Mouse (Mus musculus): ENCODE data around the gene Zfp366.

The Zfp366 gene

DNA sequence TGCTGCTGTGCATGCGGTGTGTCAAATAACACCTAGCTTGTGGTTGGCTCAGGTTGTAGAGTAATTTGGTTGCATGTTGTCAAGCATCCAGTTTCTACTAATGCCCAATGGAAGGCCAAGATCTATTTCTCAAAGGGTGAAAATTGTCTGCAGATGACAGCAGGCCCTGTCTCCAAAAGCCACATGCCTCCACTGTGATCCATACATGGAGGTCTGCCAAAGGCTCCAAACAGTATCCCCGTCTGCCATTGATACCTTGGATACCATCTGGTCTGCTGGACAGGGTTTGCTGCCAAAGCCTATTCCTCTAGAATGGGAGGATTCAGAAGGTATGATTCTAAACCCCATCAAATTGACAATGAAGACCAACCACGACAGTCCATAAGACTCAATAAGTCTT is 74.1 kb downstream of the Zfp366 start:
- DNase-seq: no peak

DNA sequence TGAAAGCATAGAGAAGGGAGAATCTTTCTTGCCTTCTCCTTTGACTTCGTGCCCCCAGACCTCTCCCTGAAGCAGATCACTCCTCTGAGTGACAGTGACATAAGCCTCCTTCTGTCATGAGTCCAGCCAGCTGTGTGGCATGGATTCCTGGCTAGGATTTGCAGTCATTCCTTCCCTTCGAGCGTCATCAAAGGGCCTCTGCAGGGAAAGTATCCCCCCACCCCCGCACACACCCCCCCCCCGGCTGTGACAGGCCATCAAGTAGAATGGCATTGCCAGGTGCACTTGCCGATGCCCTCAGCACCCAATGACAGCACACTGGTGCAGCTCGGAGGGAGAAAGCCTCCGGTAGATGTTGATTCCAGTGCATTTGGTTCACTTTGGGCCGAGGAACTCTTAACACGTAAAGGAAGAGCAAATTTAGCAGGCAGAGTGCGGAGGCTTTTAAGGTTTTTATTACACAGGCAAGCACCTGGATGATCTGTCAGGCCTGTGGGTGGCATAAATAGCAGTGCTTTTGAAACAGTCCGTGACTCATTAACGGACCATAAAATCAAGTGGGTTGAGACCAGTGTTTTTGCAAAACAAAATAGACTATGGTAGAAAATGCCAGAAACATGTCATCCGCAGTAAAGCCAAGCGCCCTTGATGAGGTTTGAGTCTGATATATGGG is 75.0 kb downstream of the Zfp366 start:
- DNase-seq: no peak

DNA sequence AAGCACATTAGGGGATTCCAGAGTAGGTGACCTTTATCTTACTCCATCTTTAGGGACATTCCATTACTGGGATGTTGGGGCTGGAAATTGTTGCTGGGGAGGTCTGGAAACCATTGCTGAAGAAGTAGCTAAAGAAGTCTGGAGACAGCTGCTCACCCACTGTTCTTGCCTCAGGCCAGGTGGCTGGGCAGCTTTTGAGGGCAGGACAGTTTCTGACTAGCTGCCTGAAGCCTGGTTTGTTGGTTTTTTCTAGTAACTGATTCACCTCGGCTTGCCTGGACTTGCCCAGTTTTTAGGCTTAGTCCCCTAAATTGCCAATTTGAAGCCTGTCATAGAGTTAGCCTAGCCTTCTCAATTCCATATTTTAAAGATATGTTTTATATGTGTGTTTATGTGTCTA is 77.8 kb downstream of the Zfp366 start:
- DNase-seq: no peak

DNA sequence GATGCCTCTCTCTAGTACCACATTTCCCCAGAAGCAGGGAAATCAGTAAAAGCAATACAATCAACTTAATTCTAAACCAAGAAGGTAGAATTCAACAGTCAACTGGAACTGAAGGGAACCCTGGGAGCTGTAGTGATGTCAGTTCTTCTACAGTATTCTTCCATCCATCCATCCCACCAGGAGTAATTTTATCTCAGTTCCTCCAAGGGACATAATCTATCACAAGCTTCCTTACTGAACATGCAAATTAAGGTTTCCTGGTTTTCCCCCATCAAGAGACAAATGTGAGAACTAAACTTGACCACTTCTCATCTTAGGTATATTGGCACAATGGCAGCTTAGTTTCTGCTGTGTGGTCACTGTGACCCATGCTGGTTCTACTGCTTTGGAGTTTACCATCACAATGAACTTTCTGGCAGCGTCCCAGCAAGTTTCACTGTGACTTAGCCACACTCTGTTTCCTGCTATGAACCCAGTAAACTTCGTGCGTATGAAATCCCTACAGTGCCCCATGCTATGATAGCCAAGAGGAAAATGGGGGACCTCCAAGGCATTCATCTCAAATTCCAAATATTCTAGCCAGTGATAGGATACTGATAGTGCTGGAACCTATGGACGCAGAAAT is 78.6 kb downstream of the Zfp366 start:
- no peak for DNase-seq

- no peak for DNase-seq
Observed at GRCm38 (mm10) chr13:99264483-99264882, 79.9 kb downstream of the Zfp366 start.

DNA sequence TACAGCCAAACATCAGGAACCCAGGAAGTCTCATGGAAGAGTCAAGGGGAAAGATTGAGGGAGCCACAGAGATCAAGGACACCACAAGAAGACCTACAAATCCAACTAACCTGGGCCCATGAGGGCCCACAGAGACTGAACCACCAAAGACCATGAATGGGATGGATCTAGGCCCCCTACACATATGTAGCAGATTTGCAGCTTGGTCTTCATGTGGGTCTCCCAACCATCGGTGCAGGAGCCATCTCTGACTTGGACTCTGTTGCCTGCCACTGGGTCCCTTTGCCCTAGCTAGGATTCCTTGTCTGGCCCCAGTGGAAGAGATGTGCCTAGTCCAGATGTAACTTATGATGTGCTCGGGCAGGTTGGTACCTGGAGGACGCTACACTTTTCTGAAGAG is 87.4 kb downstream of the Zfp366 start:
- no peak for DNase-seq

- DNase-seq: no peak
Observed at GRCm38 (mm10) chr13:99277521-99277920, 92.9 kb downstream of the Zfp366 start.

DNA sequence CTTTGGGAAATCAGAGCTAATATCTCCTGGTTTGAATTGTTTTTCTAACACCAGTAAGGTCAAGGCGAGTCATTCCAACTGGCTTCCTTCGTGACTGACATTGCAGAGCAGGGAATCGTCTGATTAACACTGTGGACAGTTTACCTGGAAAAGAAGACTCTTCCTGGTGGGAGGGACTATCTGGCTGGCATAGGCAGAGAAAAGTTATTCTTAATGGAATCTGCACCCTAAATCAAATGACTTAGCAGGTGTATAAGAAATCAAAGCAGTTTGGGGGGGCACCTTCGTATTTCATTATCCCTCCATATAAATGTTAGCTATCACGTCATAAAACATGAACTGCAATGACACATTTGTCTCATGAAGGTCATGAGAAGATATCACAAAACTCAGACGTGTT is 93.9 kb downstream of the Zfp366 start:
- DNase-seq: no peak

GRCm38 (mm10) chr13:99279351-99279750 is 94.7 kb downstream of the Zfp366 start:
- DNase-seq: no peak

GRCm38 (mm10) chr13:99282961-99283360 is 98.3 kb downstream of the Zfp366 start:
- no peak for DNase-seq

GRCm38 (mm10) chr13:99283916-99284315 is 99.3 kb downstream of the Zfp366 start:
- DNase-seq: no peak

- no peak for DNase-seq
Observed at GRCm38 (mm10) chr13:99284400-99285160, 100.0 kb downstream of the Zfp366 start.

DNA sequence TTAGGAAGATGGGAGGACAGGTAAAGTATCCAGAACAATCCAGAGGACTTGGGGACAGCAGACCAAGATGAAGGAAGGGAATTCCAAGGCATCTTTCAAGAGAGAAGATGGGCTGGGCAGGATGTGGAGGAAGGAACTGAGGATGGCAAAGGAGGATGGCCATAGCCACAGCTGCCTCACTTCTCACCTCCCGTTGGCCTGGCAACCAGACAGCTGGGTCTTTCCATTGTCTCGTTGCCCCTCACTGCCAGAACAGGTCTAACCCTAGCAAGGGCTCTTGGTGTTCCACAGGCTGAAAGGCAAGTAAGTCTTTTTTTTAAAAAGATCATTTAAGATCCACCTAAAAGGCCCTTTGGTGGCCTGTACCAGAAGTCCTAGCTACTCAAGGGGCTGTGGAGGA is 100.6 kb downstream of the Zfp366 start:
- DNase-seq: no peak

- DNase-seq: no peak
Observed at GRCm38 (mm10) chr13:99287207-99287606, 102.6 kb downstream of the Zfp366 start.

DNA sequence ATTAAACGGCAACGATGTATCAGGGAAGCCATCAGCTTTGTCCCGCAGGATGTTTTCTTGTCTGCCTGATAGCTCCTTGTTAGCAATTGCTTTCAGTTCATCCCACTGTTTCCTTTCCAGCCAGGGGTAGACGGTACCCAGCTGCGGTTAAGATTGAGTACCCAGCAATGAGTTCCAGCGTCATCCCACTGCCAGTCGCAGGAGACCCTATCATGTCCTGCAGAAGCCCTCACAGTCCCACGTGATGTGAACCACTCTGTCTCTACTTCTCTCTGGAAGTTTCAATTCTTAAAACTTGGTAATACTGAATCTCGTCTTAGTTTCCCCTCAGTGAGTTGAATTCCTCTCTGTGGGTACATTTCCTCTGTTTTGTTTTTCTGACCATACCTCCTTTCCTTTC is 103.2 kb downstream of the Zfp366 start:
- no peak for DNase-seq

- DNase-seq: no peak
Observed at GRCm38 (mm10) chr13:99290766-99291165, 106.1 kb downstream of the Zfp366 start.

- DNase-seq: no peak
Observed at GRCm38 (mm10) chr13:99294176-99294575, 109.6 kb downstream of the Zfp366 start.

DNA sequence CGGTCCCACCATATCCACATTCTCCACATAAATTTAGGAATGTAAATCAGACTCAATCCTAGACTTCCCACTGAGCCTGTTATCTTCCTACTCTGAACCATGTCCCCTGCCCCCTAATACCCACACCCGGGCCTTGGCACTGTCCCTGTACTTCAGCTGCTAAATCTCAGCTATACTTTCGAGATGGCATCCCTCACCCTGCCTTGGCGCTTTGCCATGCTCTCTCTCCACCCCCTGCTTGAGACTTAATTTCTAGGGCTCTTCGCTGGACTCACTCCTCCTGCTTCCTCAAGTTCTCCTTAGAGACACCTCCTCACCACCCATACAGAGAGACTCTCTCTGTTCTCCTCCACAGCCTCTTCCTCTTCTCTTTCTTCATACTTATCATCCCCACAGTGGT is 115.3 kb downstream of the Zfp366 start:
- DNase-seq: peak; percentile 22

Data from lung, postnatal 10 days (tissue).